Mouse (Mus musculus) urinary bladder, postnatal 14 days (tissue): Measurements from ENCODE around the gene Gm29735.
"Not testable (repeated sequence)": the region's sequence is repeated elsewhere in the genome, so short reads cannot be mapped to it uniquely, and the experiment has no call there.

Experiments used
- DNase-seq: peaks from one replicate; pipeline ENCODE4 v3.0.0; 2021; ENCODE audit warnings: low spot score

The Gm29735 gene

GRCm38 (mm10) chr7:142120629-142121028 lies 36.3 kb downstream of the Gm29735 start, which contains the start of gene Gm45618:
Gene Gm45618, minus strand, starts transcription at chr7:142120729.
- DNase-seq = not testable (repeated sequence)

- DNase-seq = no peak
These were observed 37.3 kb downstream of the Gm29735 start for GRCm38 (mm10) chr7:142119632-142120031.
